Mouse (Mus musculus) right cerebral cortex, postnatal 25 days (tissue): ENCODE measurements around the gene Smc1a.

Experiments used
- DNase-seq: peaks from one replicate; pipeline ENCODE4 v3.0.0; 2022

The Smc1a gene

GRCm38 (mm10) chrX:152016151-152017145 lies at the start of gene Smc1a, which contains the start of gene Ribc1:
TSS of gene Smc1a (plus strand) at chrX:152016428.
TSS of gene Ribc1 (minus strand) at chrX:152016295.
- peak; percentile 88 for DNase-seq

GRCm38 (mm10) chrX:151999006-151999710 lies 17.1 kb upstream of the Smc1a start:
- DNase-seq = no peak

GRCm38 (mm10) chrX:152001182-152001684 lies 15.0 kb upstream of the Smc1a start:
- no peak for DNase-seq

GRCm38 (mm10) chrX:152001737-152002710 lies 14.2 kb upstream of the Smc1a start, which contains the start of gene Hsd17b10:
TSS of gene Hsd17b10 (plus strand) at chrX:152001845.
- DNase-seq = peak; percentile 80

GRCm38 (mm10) chrX:152002865-152003264 lies 13.4 kb upstream of the Smc1a start:
- no peak for DNase-seq

GRCm38 (mm10) chrX:152007863-152008262 lies 8.4 kb upstream of the Smc1a start:
- DNase-seq = no peak

GRCm38 (mm10) chrX:152015752-152016150 lies 477 bp upstream of the Smc1a start:
- no peak for DNase-seq

- no peak for DNase-seq
Measured at GRCm38 (mm10) chrX:152017186-152017585, 958 bp downstream of the Smc1a start.

GRCm38 (mm10) chrX:152019294-152019693 lies 3.1 kb downstream of the Smc1a start:
- no peak for DNase-seq

GRCm38 (mm10) chrX:152039865-152040264 lies 23.6 kb downstream of the Smc1a start:
- no peak for DNase-seq

- no peak for DNase-seq
Measured at GRCm38 (mm10) chrX:152047230-152047629, 31.0 kb downstream of the Smc1a start.

- DNase-seq = no peak
Measured at GRCm38 (mm10) chrX:152052546-152052945, 36.3 kb downstream of the Smc1a start.

GRCm38 (mm10) chrX:152054094-152054493 lies 37.9 kb downstream of the Smc1a start:
- no peak for DNase-seq

- no peak for DNase-seq
Measured at GRCm38 (mm10) chrX:152065674-152066073, 49.4 kb downstream of the Smc1a start.

- peak; percentile 3 for DNase-seq
Measured at GRCm38 (mm10) chrX:152067789-152068188, 51.6 kb downstream of the Smc1a start.

GRCm38 (mm10) chrX:152089832-152090614 lies 73.8 kb downstream of the Smc1a start:
- peak; percentile 54 for DNase-seq

GRCm38 (mm10) chrX:152097572-152097971 lies 81.3 kb downstream of the Smc1a start:
- DNase-seq = no peak
